Mouse (Mus musculus) E14TG2a.4 (cell line): ENCODE results near the gene Polr1d.

Experiments used
- H3K27me3 ChIP-seq: 2 replicates; pipeline ENCODE4 v1.6.1; 2014; ENCODE audit warnings: low read length, control low read depth; ENCODE audit not compliant: insufficient read depth
- H3K36me3 ChIP-seq: 2 replicates; pipeline ENCODE4 v1.6.1; 2014; ENCODE audit warnings: low read length, control low read depth; ENCODE audit not compliant: insufficient read depth
- H3K4me1 ChIP-seq: replicated peaks from 2 replicates; pipeline ENCODE4 v1.6.1; 2014; ENCODE audit warnings: low read depth, low read length, control low read depth
- H3K4me3 ChIP-seq: replicated peaks from 2 replicates; pipeline ENCODE4 v1.5.1; 2014; ENCODE audit warnings: mild to moderate bottlenecking, low read length
- H3K9me3 ChIP-seq: 2 replicates; pipeline ENCODE4 v1.6.1; 2014; ENCODE audit warnings: low read length, control low read depth
- CTCF ChIP-seq: conservative IDR thresholded peaks from 2 replicates; pipeline ENCODE4 v1.5.1; 2014; ENCODE audit warnings: low read length
- NANOG ChIP-seq: IDR thresholded peaks from 2 replicates; pipeline ENCODE4 v1.6.1; 2014; ENCODE audit warnings: borderline replicate concordance, low read length, mixed read lengths
- POU5F1 ChIP-seq: IDR thresholded peaks from 2 replicates; pipeline ENCODE4 v1.6.1; 2014; ENCODE audit warnings: low read length, borderline replicate concordance

Polr1d gene

DNA sequence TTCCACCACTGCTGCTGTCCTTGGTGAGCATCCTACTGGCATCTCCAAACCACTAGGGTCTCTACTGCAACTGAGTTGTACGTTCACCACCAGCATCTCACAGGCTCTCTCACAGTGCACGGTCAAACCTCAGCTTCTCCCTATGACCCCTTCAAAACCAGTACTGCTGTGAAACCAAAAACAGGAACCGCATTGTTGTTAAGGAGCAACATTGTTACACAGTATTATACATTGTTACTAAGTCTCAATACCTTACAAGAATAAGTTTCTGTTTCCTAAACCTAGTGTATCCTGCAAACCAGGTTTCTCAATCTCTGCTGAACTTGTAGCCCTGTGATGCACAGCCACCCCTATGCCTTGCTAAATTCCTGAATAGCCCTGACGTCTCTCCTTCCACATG, 51.0 kb downstream of the Polr1d start:
- H3K27me3 ChIP-seq: peaks cover 11% of the 10 kb centered on the region
- TF ChIP-seq CTCF (no peak), NANOG (no peak), POU5F1 (no peak)

DNA sequence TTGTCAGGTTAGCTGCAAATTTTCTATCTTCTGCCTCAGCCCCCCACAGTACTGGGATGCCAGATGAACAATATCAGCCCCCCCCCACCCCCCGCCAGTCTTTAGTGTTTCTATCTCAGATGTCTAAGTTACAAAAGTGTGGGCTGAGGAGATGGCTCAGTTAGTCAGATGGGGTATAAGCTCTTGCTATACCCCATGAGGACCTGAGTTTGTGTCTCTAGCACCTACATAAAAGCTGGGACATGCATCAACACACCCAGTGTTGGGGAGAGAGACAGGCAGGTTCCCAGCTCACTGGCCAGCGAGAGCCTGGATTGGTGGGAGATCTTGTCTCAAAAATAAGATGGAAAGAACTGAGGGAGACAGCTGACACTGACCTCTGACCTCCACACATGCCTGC, 52.6 kb downstream of the Polr1d start:
- Histone ChIP-seq H3K9me3 (no peaks in the 10 kb centered on the region; the same call in 1 of the 2 replicates), H3K27me3 (peaks cover 17% of the 10 kb centered on the region), H3K4me3 (no peak overlapping the region), H3K36me3 (no peaks in the 10 kb centered on the region), H3K4me1 (peaks cover 11% of the 10 kb centered on the region)
- TF ChIP-seq POU5F1 (no peak), NANOG (no peak), CTCF (no peak)

More for the DNA sequence above, 51.0 kb downstream of the Polr1d start:
- H3K9me3 ChIP-seq: no peaks in the 10 kb centered on the region
- no peaks in the 10 kb centered on the region for H3K36me3 ChIP-seq
- H3K4me1 ChIP-seq: peaks cover 5% of the 10 kb centered on the region; the same call in 1 of the 2 replicates
- no peak overlapping the region for H3K4me3 ChIP-seq

DNA sequence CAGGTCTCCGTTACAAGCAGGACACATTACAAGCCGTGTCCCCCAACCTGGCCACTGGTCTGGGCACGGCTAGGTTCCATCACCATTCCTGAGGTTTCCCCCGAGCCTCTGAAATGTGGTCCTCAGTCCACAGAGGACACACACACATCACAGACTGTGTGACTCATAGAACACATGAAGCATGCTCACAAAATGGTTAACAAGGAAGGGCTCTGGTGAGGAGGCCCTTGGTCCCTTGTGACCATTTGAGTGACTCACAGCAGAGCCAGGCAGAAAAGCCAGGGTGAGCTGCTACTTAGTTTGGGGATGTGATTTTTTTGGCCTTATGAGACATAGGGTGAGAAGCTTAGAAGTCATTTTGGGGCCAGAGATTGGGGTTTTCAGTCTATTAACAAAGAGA, 55.1 kb downstream of the Polr1d start:
- Histone ChIP-seq H3K9me3 (no peaks in the 10 kb centered on the region; the same call in 1 of the 2 replicates), H3K4me3 (no peak overlapping the region), H3K4me1 (peaks cover 16% of the 10 kb centered on the region), H3K36me3 (no peaks in the 10 kb centered on the region), H3K27me3 (peaks cover 25% of the 10 kb centered on the region)
- no peak for TF ChIP-seq CTCF

DNA sequence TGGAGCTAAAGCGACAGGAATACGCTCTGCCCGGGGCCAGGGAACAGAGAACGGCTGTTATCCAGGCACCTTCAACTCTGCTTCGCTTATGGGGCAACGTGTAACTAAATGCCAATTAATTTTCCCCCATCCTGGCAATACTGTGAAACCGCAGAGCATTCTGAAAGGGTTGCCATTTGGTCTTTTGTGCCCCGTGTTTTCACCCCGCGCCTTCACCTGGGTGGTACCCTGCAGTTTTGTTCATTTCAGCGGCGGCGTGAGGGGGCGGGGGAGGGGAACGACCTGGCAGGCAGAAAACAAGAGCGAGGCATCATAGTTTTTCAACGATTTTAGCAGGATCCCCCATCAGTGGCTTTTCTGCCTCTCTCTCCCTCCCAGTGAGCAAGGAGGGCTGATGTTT, 56.8 kb downstream of the Polr1d start:
- Histone ChIP-seq H3K4me1 (peaks cover 16% of the 10 kb centered on the region), H3K4me3 (peak overlapping the region; percentile 39; the same call in 1 of the 2 replicates), H3K27me3 (peaks cover 32% of the 10 kb centered on the region), H3K9me3 (no peaks in the 10 kb centered on the region; the same call in 1 of the 2 replicates), H3K36me3 (no peaks in the 10 kb centered on the region)
- TF ChIP-seq NANOG (no peak), CTCF (no peak), POU5F1 (no peak)

DNA sequence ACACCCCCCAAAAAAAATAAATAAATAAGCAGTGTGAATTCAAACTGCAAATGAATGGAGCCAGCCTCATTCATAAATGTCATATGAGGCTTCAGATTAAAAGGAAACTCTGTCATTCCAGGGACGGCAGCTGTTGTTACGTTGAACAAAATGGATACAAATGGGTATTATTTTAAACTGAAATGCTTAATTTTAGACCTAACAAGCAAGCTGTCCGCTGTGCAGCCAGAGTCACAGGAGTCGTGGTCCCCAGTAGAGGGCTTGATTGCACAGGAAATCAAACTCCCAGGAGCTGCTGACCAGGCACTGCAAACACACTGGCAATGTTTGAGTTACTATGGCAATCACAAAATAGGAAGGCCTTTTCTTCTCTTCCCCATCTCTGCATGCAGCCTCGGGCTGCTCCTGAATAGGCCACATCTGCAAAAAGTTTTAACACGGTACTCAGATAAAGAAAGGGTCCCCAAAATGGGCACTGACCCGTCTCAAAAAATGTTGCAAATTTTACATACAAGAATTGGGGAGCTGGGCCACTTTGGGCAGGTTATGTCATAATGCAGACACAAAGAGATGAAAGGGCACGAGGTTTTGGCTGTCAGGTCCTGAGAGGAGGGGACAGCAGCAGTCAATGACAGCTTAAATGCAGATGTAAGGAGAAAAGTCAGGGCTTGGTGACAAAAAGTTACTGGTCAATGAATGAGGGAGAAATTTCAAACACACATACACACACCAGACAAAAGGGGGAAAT, 57.7 kb downstream of the Polr1d start:
- no peak for TF ChIP-seq CTCF
- no peak for TF ChIP-seq NANOG
- TF ChIP-seq POU5F1: no peak
- peaks cover 16% of the 10 kb centered on the region for H3K4me1 ChIP-seq
- H3K9me3 ChIP-seq: no peaks in the 10 kb centered on the region; the same call in 1 of the 2 replicates
- no peak overlapping the region for H3K4me3 ChIP-seq
- peaks cover 32% of the 10 kb centered on the region for H3K27me3 ChIP-seq
- no peaks in the 10 kb centered on the region for H3K36me3 ChIP-seq

DNA sequence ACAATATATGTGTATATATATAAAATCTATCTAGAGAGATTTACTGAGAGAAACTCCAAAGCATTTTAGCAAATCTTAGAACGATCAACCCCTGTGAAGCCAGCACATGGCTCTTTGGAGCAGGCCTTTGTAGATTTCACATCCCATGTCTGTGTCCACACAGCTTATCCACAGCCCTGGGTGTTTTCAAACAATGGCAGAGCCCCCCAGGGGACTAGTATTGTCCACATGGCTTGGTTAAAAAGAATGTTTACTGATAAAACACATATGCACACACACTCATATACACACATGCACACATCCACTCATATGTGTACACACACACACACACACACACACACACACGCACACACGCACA, 58.2 kb downstream of the Polr1d start:
- H3K4me1 ChIP-seq: peaks cover 21% of the 10 kb centered on the region
- TF ChIP-seq CTCF (no peak), POU5F1 (no peak), NANOG (no peak)

DNA sequence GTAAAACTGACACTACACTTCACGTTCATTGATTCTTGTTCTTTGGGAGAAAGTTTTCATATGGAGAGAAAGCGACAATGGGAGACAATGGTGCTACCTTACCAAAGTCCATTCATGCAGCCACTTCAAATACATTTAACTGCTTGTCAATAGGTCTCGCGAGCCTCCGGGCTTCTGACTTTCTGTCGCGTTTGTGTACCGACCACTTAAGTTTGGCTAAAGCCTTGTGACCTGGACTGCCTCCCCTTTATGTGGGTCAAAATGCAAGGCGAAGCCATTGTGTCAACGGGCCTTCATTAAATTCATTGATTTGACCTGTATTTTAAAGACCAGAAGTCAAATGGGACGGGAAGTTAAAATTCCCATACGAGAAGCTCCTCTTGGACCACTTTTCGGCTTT, 59.1 kb downstream of the Polr1d start:
- TF ChIP-seq CTCF: no peak
- no peak for TF ChIP-seq POU5F1
- TF ChIP-seq NANOG: no peak
- Histone ChIP-seq H3K4me3 (no peak overlapping the region), H3K4me1 (peaks cover 21% of the 10 kb centered on the region), H3K36me3 (no peaks in the 10 kb centered on the region), H3K9me3 (no peaks in the 10 kb centered on the region; the same call in 1 of the 2 replicates), H3K27me3 (peaks cover 30% of the 10 kb centered on the region)

More for the DNA sequence above, 58.2 kb downstream of the Polr1d start:
- no peaks in the 10 kb centered on the region for H3K36me3 ChIP-seq
- no peak overlapping the region for H3K4me3 ChIP-seq
- H3K9me3 ChIP-seq: no peaks in the 10 kb centered on the region; the same call in 1 of the 2 replicates
- H3K27me3 ChIP-seq: peaks cover 32% of the 10 kb centered on the region

DNA sequence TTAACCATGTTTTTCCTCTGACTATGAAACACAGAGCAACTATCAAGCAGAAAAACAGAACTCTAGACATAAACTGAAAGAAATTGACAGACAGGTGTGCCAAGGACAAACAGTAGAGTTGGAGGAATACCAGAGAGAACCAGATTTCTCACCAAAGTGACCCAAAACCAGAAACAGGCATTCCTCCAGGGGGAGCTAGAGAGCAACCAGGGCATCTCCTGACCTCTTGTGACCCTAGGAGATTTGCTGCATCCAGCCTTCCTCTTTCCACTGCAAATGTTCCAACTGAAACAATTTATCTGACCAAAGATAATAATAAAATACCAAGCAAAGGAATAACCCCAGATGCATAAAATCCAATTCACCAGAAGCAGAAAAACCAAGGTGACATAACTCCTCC, 70.5 kb downstream of the Polr1d start:
- Histone ChIP-seq H3K27me3 (peaks cover 3% of the 10 kb centered on the region), H3K4me1 (peaks cover 14% of the 10 kb centered on the region), H3K36me3 (no peaks in the 10 kb centered on the region), H3K4me3 (no peak overlapping the region), H3K9me3 (peaks cover 6% of the 10 kb centered on the region; the same call in 1 of the 2 replicates)
- TF ChIP-seq POU5F1 (no peak), CTCF (peak; percentile 76), NANOG (no peak)

DNA sequence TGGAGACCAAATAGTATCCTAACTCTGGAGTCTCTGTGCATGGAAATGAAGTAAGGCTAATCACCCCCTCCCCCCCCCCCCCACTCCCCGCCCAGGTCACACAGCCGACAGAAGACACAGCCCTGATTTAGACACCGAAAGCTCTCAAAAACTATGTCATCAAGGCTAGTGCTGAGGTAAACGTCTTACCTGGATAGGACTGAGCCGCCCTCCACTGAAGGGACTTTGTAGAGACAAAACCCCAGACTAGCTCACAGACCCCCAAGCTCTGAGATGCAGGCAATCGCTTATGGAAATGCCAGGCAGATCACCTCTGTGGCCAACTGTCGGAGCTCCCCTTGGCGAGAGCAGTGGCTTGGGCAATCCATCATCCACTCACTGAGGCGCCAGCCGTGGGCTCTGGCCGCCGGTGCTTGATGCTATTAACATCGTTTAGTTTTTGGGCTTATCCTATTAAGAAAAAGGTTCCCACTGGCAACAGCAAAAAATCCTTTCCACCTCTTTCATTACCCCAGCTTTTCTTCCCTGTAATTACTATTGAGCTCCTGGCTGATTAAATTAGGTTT, 78.0 kb downstream of the Polr1d start:
- no peaks in the 10 kb centered on the region for H3K36me3 ChIP-seq
- H3K9me3 ChIP-seq: peaks cover 6% of the 10 kb centered on the region
- peak overlapping the region; percentile 62 for H3K4me3 ChIP-seq
- no peak for TF ChIP-seq NANOG
- no peak for TF ChIP-seq POU5F1
- TF ChIP-seq CTCF: no peak
- peaks cover 78% of the 10 kb centered on the region for H3K4me1 ChIP-seq
- H3K27me3 ChIP-seq: no peaks in the 10 kb centered on the region
